Mouse (Mus musculus): Measurements from ENCODE around the gene Zfp128.
A peak's percentile ranks its signal among the peaks of the same experiment; 100 is the strongest.

DNA sequence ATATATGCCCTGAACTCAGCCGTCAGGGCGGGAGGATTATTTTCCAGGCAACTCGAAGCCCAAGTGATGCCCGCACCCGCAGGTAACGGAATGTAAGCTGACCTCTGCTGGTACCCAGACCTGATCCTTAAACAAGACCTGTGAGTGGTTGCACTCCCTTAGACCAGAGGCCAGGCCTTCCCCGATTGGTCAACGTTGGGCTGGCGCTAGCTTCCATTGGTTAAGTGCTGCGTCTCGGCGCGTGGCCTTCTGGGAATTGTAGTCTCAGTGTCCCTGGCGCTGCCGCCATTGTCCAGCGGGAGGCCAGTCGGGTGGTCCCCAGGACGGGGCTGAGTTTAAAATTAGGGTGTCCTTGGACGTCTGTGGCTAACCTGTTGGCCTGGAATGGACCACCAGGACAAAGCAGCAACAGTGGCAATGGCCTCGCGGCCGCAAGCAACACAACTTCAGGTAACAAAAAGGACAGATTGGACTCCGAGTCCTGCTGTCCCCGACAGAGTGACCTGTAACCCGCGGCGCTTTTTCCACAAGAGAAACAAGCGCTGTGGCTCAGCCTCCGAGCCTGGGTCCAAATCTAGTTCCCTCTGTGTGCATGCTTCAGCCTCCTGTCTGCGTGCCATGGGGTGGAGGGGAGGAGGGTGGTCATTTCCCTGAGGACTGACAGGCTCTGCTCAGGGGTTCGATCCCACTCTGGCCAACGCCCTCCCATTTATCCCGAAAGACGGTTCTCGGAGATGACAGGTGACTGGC lies at the start of gene Zfp128:
- TF ChIP-seq CTCF (IDR thresholded peaks at IDR 0.05; ENCODE audit: control insufficient read depth, insufficient read depth, insufficient read length) (no peak), USF1 (IDR thresholded peaks at IDR 0.05; ENCODE audit: low read depth) (no peak), MYOG (IDR thresholded peaks at IDR 0.05; ENCODE audit: control insufficient read depth, extremely low read depth, insufficient read length) (no peak), MAX (IDR thresholded peaks at IDR 0.05) (peak; percentile 21), MYOD1 (IDR thresholded peaks at IDR 0.05; ENCODE audit: control insufficient read depth, insufficient read length, low read depth) (no peak)

Data from C2C12 (cell line).